Mouse (Mus musculus): Measurements from ENCODE around the gene Psg16. TPM values are rescaled to one million over a fixed set of nuclear protein-coding genes. Genes with fewer than 3 reads are reported as not detected.
"Not testable (repeated sequence)": the region's sequence is repeated elsewhere in the genome, so short reads cannot be mapped to it uniquely, and the experiment has no call there.

The Psg16 gene
- polyA plus RNA-seq, 1 experiment = not detected

DNA sequence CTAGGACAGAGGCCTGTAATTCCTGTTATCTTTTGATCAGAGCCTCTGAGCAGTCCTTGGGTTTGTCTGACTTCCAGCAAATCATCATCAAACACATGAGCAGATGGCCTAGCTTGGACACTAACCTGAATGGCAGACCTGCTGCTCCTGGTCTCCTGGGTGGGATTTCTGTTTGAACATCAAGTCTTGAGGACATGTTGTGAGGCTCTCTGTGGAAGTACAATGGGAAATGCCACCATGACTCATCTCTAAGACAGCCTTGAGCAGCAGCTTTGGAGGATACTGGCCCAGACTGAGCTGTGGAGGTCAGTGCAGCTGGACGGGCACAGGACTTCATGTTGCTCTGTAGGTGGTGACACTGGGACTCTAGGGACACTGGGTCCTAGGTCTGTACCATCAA is 2.7 kb downstream of the Psg16 start:
- Histone ChIP-seq H3K4me1 (ENCODE audit: control insufficient read depth) (peaks cover 13% of the 10 kb centered on the region), H3K9me3 (ENCODE audit: control insufficient read depth, low read length) (no peaks in the 10 kb centered on the region), H3K4me3 (replicated peaks) (no peak overlapping the region), H3K36me3 (ENCODE audit: control insufficient read depth) (no peaks in the 10 kb centered on the region), H3K27me3 (ENCODE audit: control insufficient read depth) (peaks cover 6% of the 10 kb centered on the region)
- TF ChIP-seq TAL1 (IDR thresholded peaks at IDR 0.05; ENCODE audit: low read length) (no peak), GATA1 (IDR thresholded peaks at IDR 0.05; ENCODE audit: low read length) (no peak)

GRCm38 (mm10) chr7:17078076-17078654 is 4.3 kb downstream of the Psg16 start:
- Histone ChIP-seq H3K4me3 (replicated peaks) (no peak overlapping the region), H3K36me3 (ENCODE audit: control insufficient read depth) (no peaks in the 10 kb centered on the region)

GRCm38 (mm10) chr7:17082766-17083165 is 8.9 kb downstream of the Psg16 start:
- no peaks in the 10 kb centered on the region for H3K36me3 ChIP-seq (ENCODE audit: control insufficient read depth)
- TF ChIP-seq GATA1 (IDR thresholded peaks at IDR 0.05; ENCODE audit: low read length) (no peak), TAL1 (IDR thresholded peaks at IDR 0.05; ENCODE audit: low read length) (no peak)
- H3K27me3 ChIP-seq (ENCODE audit: control insufficient read depth) = no peaks in the 10 kb centered on the region
- no peaks in the 10 kb centered on the region for H3K9me3 ChIP-seq (ENCODE audit: control insufficient read depth, low read length)
- no peaks in the 10 kb centered on the region for H3K4me1 ChIP-seq (ENCODE audit: control insufficient read depth)
- H3K4me3 ChIP-seq (replicated peaks) = no peak overlapping the region

More at GRCm38 (mm10) chr7:17078076-17078654, 4.3 kb downstream of the Psg16 start:
- Histone ChIP-seq H3K4me1 (ENCODE audit: control insufficient read depth) (peaks cover 13% of the 10 kb centered on the region), H3K9me3 (ENCODE audit: control insufficient read depth, low read length) (no peaks in the 10 kb centered on the region), H3K27me3 (ENCODE audit: control insufficient read depth) (no peaks in the 10 kb centered on the region)
- TF ChIP-seq TAL1 (IDR thresholded peaks at IDR 0.05; ENCODE audit: low read length) (no peak), GATA1 (IDR thresholded peaks at IDR 0.05; ENCODE audit: low read length) (no peak)

DNA sequence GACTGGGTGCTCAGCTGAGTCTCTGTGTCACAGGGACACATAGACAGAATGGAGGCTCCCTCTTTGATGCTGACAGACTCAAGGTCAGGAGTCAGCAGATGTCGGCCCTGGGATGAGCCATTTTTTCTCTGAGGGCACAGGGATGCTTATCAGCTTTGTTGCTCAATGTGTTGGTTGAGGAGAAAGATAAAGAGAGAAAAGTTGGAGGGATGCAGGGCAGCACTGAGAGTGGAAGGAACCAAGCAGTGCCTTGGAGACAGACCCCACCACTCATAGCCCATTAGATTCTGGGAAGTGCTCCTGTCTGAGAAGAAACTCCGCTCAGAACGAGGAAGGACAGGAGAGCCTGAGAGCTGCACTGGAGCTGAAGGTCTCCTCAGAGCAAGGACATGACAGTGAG is 13.9 kb downstream of the Psg16 start:
- H3K27me3 ChIP-seq (ENCODE audit: control insufficient read depth) = no peaks in the 10 kb centered on the region
- no peak overlapping the region for H3K4me3 ChIP-seq (replicated peaks)
- H3K9me3 ChIP-seq (ENCODE audit: control insufficient read depth, low read length) = no peaks in the 10 kb centered on the region
- TF ChIP-seq TAL1 (IDR thresholded peaks at IDR 0.05; ENCODE audit: low read length) (no peak), GATA1 (IDR thresholded peaks at IDR 0.05; ENCODE audit: low read length) (no peak)
- no peaks in the 10 kb centered on the region for H3K4me1 ChIP-seq (ENCODE audit: control insufficient read depth)
- H3K36me3 ChIP-seq (ENCODE audit: control insufficient read depth) = no peaks in the 10 kb centered on the region

- Histone ChIP-seq H3K4me1 (ENCODE audit: control insufficient read depth) (no peaks in the 10 kb centered on the region), H3K27me3 (ENCODE audit: control insufficient read depth) (no peaks in the 10 kb centered on the region), H3K36me3 (ENCODE audit: control insufficient read depth) (no peaks in the 10 kb centered on the region), H3K4me3 (replicated peaks) (no peak overlapping the region), H3K9me3 (ENCODE audit: control insufficient read depth, low read length) (no peaks in the 10 kb centered on the region)
- TF ChIP-seq GATA1 (IDR thresholded peaks at IDR 0.05; ENCODE audit: low read length) = no peak
- TF ChIP-seq TAL1 (IDR thresholded peaks at IDR 0.05; ENCODE audit: low read length) = no peak
Observed at GRCm38 (mm10) chr7:17090058-17090585, 16.3 kb downstream of the Psg16 start.

DNA sequence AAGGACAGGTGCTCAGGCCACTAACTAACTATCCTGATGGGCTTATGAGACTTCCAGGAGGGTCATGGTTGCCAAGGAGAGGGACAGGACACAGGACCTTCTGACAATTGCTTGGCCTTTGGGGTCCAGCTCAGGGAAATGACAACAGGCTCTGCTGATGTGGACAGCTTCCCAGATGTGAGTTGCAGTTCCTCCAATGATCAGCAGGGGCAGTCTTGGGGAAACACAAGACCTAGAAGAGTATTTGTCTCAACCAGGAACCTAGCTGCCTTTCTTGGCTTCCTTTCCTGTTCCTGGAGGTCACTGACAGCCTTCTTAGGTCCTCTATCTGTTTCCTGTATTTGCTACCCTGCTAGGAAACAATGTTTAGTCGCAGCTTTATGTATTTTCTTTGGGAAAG is 17.4 kb downstream of the Psg16 start:
- Histone ChIP-seq H3K4me3 (replicated peaks) (no peak overlapping the region), H3K4me1 (ENCODE audit: control insufficient read depth) (no peaks in the 10 kb centered on the region), H3K36me3 (ENCODE audit: control insufficient read depth) (no peaks in the 10 kb centered on the region), H3K9me3 (ENCODE audit: control insufficient read depth, low read length) (no peaks in the 10 kb centered on the region), H3K27me3 (ENCODE audit: control insufficient read depth) (no peaks in the 10 kb centered on the region)
- TF ChIP-seq TAL1 (IDR thresholded peaks at IDR 0.05; ENCODE audit: low read length) = no peak
- no peak for TF ChIP-seq GATA1 (IDR thresholded peaks at IDR 0.05; ENCODE audit: low read length)

DNA sequence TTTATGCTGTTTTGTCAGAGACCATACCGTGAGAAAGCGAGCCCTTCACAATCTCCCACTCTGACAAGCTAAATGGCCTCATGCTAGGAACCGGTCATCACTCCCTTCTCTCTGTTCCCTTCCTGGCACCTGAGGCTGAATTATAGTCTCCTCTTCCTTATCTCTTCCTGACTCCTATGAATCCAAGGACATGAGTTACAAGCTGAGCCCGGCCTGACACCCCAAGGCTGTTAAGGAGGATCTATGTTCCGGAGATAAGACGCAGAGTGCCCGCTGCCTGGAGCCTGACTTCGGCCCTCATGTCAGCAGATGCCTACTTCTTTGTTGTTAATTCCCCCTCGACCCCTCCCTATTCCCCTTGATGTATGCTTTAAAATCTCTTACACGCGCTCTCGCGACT is 27.8 kb downstream of the Psg16 start:
- not testable (repeated sequence) for H3K36me3 ChIP-seq (ENCODE audit: control insufficient read depth); H3K9me3 ChIP-seq (ENCODE audit: control insufficient read depth, low read length); H3K4me3 ChIP-seq (replicated peaks); H3K27me3 ChIP-seq (ENCODE audit: control insufficient read depth); H3K4me1 ChIP-seq (ENCODE audit: control insufficient read depth)

- no peak overlapping the region for H3K4me3 ChIP-seq (replicated peaks)
- TF ChIP-seq GATA1 (IDR thresholded peaks at IDR 0.05; ENCODE audit: low read length) (no peak), TAL1 (IDR thresholded peaks at IDR 0.05; ENCODE audit: low read length) (no peak)
- H3K27me3 ChIP-seq (ENCODE audit: control insufficient read depth) = no peaks in the 10 kb centered on the region
- H3K4me1 ChIP-seq (ENCODE audit: control insufficient read depth) = no peaks in the 10 kb centered on the region
- H3K9me3 ChIP-seq (ENCODE audit: control insufficient read depth, low read length) = no peaks in the 10 kb centered on the region
- no peaks in the 10 kb centered on the region for H3K36me3 ChIP-seq (ENCODE audit: control insufficient read depth)
Observed at GRCm38 (mm10) chr7:17135307-17135706, 61.5 kb downstream of the Psg16 start.

DNA sequence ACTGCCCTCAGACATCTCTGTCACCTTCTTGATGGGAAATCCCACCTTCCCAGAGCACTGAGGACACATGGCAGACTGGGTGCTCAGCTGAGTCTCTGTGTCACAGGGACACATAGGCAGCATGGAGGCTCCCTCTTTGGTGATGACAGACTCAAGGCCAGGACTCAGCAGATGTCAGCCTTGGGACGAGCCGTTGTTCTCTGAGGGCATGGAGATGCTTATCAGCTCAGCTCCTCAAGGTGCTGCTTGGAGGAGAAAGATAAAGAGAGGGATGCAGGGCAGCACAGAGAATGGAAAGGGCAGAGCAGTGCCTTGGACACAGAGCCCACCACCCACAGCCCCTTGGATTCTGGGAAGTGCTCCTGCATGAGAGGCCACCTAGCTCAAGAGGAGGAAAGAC is 76.1 kb downstream of the Psg16 start, which contains the start of gene Ceacam3:
Ceacam3 (plus strand) TSS at position 352 of the 400 bp plus-strand sequence.
- Histone ChIP-seq H3K9me3 (ENCODE audit: control insufficient read depth, low read length) (peaks cover 7% of the 10 kb centered on the region; the same call in 1 of the 2 replicates), H3K27me3 (ENCODE audit: control insufficient read depth) (no peaks in the 10 kb centered on the region), H3K4me1 (ENCODE audit: control insufficient read depth) (no peaks in the 10 kb centered on the region), H3K4me3 (replicated peaks) (no peak within 1 kb of the TSS), H3K36me3 (ENCODE audit: control insufficient read depth) (no peaks in the 10 kb centered on the region)
- TF ChIP-seq TAL1 (IDR thresholded peaks at IDR 0.05; ENCODE audit: low read length) = no peak

GRCm38 (mm10) chr7:17155634-17156033 is 81.8 kb downstream of the Psg16 start:
- Histone ChIP-seq H3K36me3 (ENCODE audit: control insufficient read depth) (no peaks in the 10 kb centered on the region), H3K27me3 (ENCODE audit: control insufficient read depth) (no peaks in the 10 kb centered on the region), H3K9me3 (ENCODE audit: control insufficient read depth, low read length) (no peaks in the 10 kb centered on the region; the same call in 1 of the 2 replicates), H3K4me1 (ENCODE audit: control insufficient read depth) (no peaks in the 10 kb centered on the region), H3K4me3 (replicated peaks) (no peak overlapping the region)
- TF ChIP-seq GATA1 (IDR thresholded peaks at IDR 0.05; ENCODE audit: low read length) (no peak), TAL1 (IDR thresholded peaks at IDR 0.05; ENCODE audit: low read length) (no peak)
